Mouse (Mus musculus) kidney, adult 2 months (tissue): Measurements from ENCODE around the gene Mff.

Source experiments
- CTCF ChIP-seq: fragments of 200-500 bp; conservative IDR thresholded peaks from 2 replicates; pipeline ENCODE4 v1.5.1; 2011; ENCODE audit warnings: low read depth, mild to moderate bottlenecking, control low read depth, low read length, moderate library complexity, mixed read lengths; ENCODE audit not compliant: insufficient read depth, insufficient read length
- POLR2A ChIP-seq: fragments of 200-500 bp; IDR thresholded peaks from one replicate; pipeline ENCODE4 v1.6.1; 2011; ENCODE audit warnings: low read depth, low read length, control low read depth

GRCm38 (mm10) chr1:82762274-82762673 lies 37.6 kb downstream of the Mff start:
- TF ChIP-seq CTCF (0 out of 2 replicates have a peak, but pooled peaks have one; percentile 15), POLR2A (no peak)
